ENCODE assay signal across 13 mouse cellular contexts in the genomic region with DNA sequence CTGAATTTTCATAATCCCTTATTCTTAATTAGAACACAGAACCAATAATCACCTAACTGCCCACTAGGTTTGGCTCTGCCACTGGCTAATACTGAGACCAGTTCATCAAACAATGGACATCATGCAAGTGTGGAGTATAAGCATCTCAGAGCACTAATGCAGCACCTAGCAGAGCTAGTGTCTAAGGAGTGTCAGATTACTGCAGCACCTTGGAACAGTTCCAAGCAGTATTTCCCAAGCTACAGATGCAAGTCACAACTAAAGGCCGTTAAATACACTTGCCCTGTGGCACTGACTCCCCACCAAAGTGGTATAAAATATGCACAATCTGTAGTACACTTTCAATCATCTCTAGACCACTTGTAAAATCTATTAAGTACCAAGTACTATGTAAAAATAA. TPM values are rescaled to one million over a fixed set of nuclear protein-coding genes. Genes with fewer than 3 reads are reported as not detected.
DNase-seq lines count a peak whose midpoint lies in the region; ATAC-seq and TF ChIP-seq lines count a peak whose summit lies in the region.
"Had no signal": no experiment of that assay in that cellular context is flagged by ENCODE, and none has a peak within 500 bp of the region (broad histone marks: within the 10 kb centered on the region; RNA-seq: fewer than 3 reads in every experiment).

No protein-coding gene starts in this region.

- H3K9me3 ChIP-seq in intestine, embryonic 15.5 days = no peaks in the 10 kb centered on the region
- H3K9me3 ChIP-seq in intestine, postnatal 0 days (ENCODE audit: control insufficient read depth) = no peaks in the 10 kb centered on the region
- no peaks in the 10 kb centered on the region for H3K9me3 ChIP-seq in forebrain, embryonic 11.5 days (ENCODE audit: control insufficient read depth, low read length)

- H3K27me3 ChIP-seq in intestine, embryonic 15.5 days (replicated peaks) = no peaks in the 10 kb centered on the region
- no peaks in the 10 kb centered on the region for H3K27me3 ChIP-seq in intestine, postnatal 0 days (replicated peaks; ENCODE audit: control insufficient read depth, insufficient read depth, low read length)
- H3K27me3 ChIP-seq in forebrain, embryonic 11.5 days (ENCODE audit: control insufficient read depth, insufficient read depth, low read length) = no peaks in the 10 kb centered on the region

- H3K4me2 ChIP-seq in intestine, embryonic 15.5 days (replicated peaks) = no peak overlapping the region
- H3K4me2 ChIP-seq in intestine, postnatal 0 days (replicated peaks; ENCODE audit: low read depth) = no peak overlapping the region
- no peak overlapping the region for H3K4me2 ChIP-seq in forebrain, embryonic 11.5 days (ENCODE audit: low read depth, low read length, severe bottlenecking)

- H3K27ac ChIP-seq in intestine, embryonic 15.5 days = no peak overlapping the region
- H3K27ac ChIP-seq in intestine, postnatal 0 days (ENCODE audit: low read depth, low read length) = no peak overlapping the region
- no peak overlapping the region for H3K27ac ChIP-seq in forebrain, embryonic 11.5 days (ENCODE audit: low read depth, low read length)
- H3K27ac ChIP-seq: macrophage had no signal

- WGBS in intestine, embryonic 15.5 days = 9% methylated on average over 1 of the region's 1 CpGs
- 5% methylated on average over 1 of the region's 1 CpGs for WGBS in intestine, postnatal 0 days
- 69% methylated on average over 1 of the region's 1 CpGs for WGBS in forebrain, embryonic 11.5 days

- TF ChIP-seq CTCF in intestine, postnatal 0 days (IDR thresholded peaks at IDR 0.05; ENCODE audit: low read depth) = no peak

- no peak overlapping the region for H3K9ac ChIP-seq in intestine, embryonic 15.5 days
- H3K9ac ChIP-seq in intestine, postnatal 0 days (ENCODE audit: low read depth, low read length) = no peak overlapping the region
- no peak overlapping the region for H3K9ac ChIP-seq in forebrain, embryonic 11.5 days (ENCODE audit: low read length)

- no peak overlapping the region for H3K4me3 ChIP-seq in intestine, embryonic 15.5 days (replicated peaks)
- H3K4me3 ChIP-seq in intestine, postnatal 0 days (ENCODE audit: low read depth, low read length) = no peak overlapping the region
- H3K4me3 ChIP-seq in forebrain, embryonic 11.5 days (ENCODE audit: low read depth, low read length) = no peak overlapping the region

- 0 out of 2 replicates have a peak, but pooled peaks cover 3% of the 10 kb centered on the region for H3K36me3 ChIP-seq in intestine, embryonic 15.5 days
- H3K36me3 ChIP-seq in intestine, postnatal 0 days (ENCODE audit: control insufficient read depth, insufficient read depth) = 0 out of 2 replicates have a peak, but pooled peaks cover under 1% of the 10 kb centered on the region
- H3K36me3 ChIP-seq in forebrain, embryonic 11.5 days (ENCODE audit: control insufficient read depth, insufficient read depth, low read length) = no peaks in the 10 kb centered on the region

- DNase-seq in adrenal gland, postnatal 14 days = peak; percentile 61
- no peak for DNase-seq in adrenal gland, postnatal 10 days
- DNase-seq in lung, postnatal 10 days = peak; percentile 7
- DNase-seq in lung, postnatal 14 days = no peak
- no peak for DNase-seq in forebrain, embryonic 11.5 days (ENCODE audit: low spot score)
- DNase-seq: cerebellum, adult 11 months; cerebellum, postnatal 36 days; liver; right cerebral cortex, adult 18-20 months had no signal

- peak; percentile 55 for ATAC-seq in intestine, embryonic 15.5 days
- ATAC-seq in intestine, postnatal 0 days = no peak
- peak; percentile 61 for ATAC-seq in megakaryocyte progenitor cell, adult 5-6 weeks (replicated peaks; ENCODE audit: poor library complexity)
- no peak for ATAC-seq in forebrain, embryonic 11.5 days (replicated peaks; ENCODE audit: low FRiP score)

- H3K4me1 ChIP-seq in intestine, embryonic 15.5 days (replicated peaks) = 0 out of 2 replicates have a peak, but pooled peaks cover 2% of the 10 kb centered on the region
- H3K4me1 ChIP-seq in intestine, postnatal 0 days (replicated peaks; ENCODE audit: control insufficient read depth, insufficient read depth, low read length) = 0 out of 2 replicates have a peak, but pooled peaks cover 4% of the 10 kb centered on the region
- no peaks in the 10 kb centered on the region for H3K4me1 ChIP-seq in forebrain, embryonic 11.5 days (replicated peaks; ENCODE audit: control insufficient read depth, insufficient read depth, low read length)

RNA-seq across cellular contexts. Expression of gene Scaf4, which starts 17.7 kb away (rescaled TPM):
- 46.8 and 56.0 TPM in 2 replicates for total RNA-seq in adrenal gland, postnatal 14 days (2021)
- total RNA-seq in adrenal gland, postnatal 10 days (2021) = 10 to 100 TPM; 37.4 to 50.4 TPM
- 25.1 and 25.3 TPM in 2 replicates for polyA plus RNA-seq in intestine, embryonic 15.5 days (2015; fragmentation: Nextera tagmentation; extraction: Ambion mirVana)
- polyA plus RNA-seq in intestine, postnatal 0 days (2015; fragmentation: Nextera tagmentation; extraction: Ambion mirVana) = 9.3 and 11.9 TPM in 2 replicates
- 64.0 and 67.2 TPM in 2 replicates for total RNA-seq in megakaryocyte progenitor cell, adult 5-6 weeks (2015)
- 14.1 and 18.5 TPM in 2 replicates for total RNA-seq in megakaryocyte progenitor cell, adult 5-6 weeks (2017)
- 43.0 and 43.3 TPM in 2 replicates for polyA plus RNA-seq in forebrain, embryonic 11.5 days (2014; fragmentation: Nextera tagmentation; extraction: Ambion mirVana)

RNA-seq across cellular contexts. Expression of gene Sod1, which starts 46.0 kb away (rescaled TPM):
- total RNA-seq in adrenal gland, postnatal 14 days (2021) = 1,154 and 1,200 TPM in 2 replicates
- total RNA-seq in adrenal gland, postnatal 10 days (2021) = 1,000 to 10,000 TPM; 1,099 to 1,142 TPM
- polyA plus RNA-seq in intestine, embryonic 15.5 days (2015; fragmentation: Nextera tagmentation; extraction: Ambion mirVana) = 1,265 and 1,398 TPM in 2 replicates
- 1,874 and 1,904 TPM in 2 replicates for polyA plus RNA-seq in intestine, postnatal 0 days (2015; fragmentation: Nextera tagmentation; extraction: Ambion mirVana)
- 577 and 581 TPM in 2 replicates for total RNA-seq in megakaryocyte progenitor cell, adult 5-6 weeks (2015)
- 672 and 752 TPM in 2 replicates for total RNA-seq in megakaryocyte progenitor cell, adult 5-6 weeks (2017)
- polyA plus RNA-seq in forebrain, embryonic 11.5 days (2014; fragmentation: Nextera tagmentation; extraction: Ambion mirVana) = 1,077 and 1,097 TPM in 2 replicates

Comparison
In these comparisons a context has a peak if more than half of its experiments do, and no peak if none do; other contexts are left out.
1. DNase-seq: peak in adrenal gland, postnatal 14 days (single experiment) and lung, postnatal 10 days (single experiment); none in adrenal gland, postnatal 10 days (single experiment), lung, postnatal 14 days (single experiment) and forebrain, embryonic 11.5 days (single experiment).
2. ATAC-seq: peak in intestine, embryonic 15.5 days (single experiment) and megakaryocyte progenitor cell, adult 5-6 weeks (single experiment); none in intestine, postnatal 0 days (single experiment) and forebrain, embryonic 11.5 days (single experiment).